Mouse (Mus musculus) heart, postnatal 0 days (tissue): Measurements from ENCODE around the gene Apln.

Experiments
- CTCF ChIP-seq: IDR thresholded peaks from 2 replicates; pipeline ENCODE4 v1.5.1; 2016; ENCODE audit warnings: antibody characterized with exemption, control low read depth, low read depth
- EP300 ChIP-seq: IDR thresholded peaks from 2 replicates; pipeline ENCODE4 v1.6.1; 2016; ENCODE audit warnings: antibody characterized with exemption, low read depth

GRCm38 (mm10) chrX:48022811-48023210 lies 11.8 kb downstream of the Apln start:
- TF ChIP-seq CTCF, result no peak
- TF ChIP-seq EP300, result no peak
